Mouse (Mus musculus) liver, adult (tissue): Measurements from ENCODE around the gene Csrnp1.

Experiments used
- GATA4 ChIP-seq: IDR thresholded peaks from 2 replicates; pipeline ENCODE4 v1.6.1; 2014; ENCODE audit warnings: mild to moderate bottlenecking, low read length; ENCODE audit not compliant: insufficient replicate concordance

The Csrnp1 gene

DNA sequence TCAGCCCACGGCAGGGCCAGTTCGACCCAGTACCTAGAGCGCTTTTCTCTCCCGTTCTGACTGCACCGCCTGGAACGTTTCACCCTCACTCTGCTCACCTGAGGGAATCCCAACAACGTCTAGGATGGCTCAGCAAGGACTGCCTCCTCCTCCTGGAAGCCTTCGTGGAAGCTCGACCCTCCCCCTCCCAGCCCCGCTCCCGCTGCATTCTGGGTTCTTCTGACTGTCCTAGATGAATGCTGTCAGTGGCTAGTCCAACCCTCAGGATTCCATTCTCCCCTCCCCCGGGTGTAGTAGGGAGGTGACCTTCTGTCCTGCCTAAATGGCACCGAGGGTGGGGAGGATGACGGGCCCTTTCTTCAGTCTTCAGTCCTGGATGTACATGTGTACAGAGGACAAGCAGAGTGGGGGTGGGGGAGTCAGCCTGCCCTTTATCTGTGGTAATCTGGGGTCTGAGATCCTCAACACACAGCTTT is at the start of gene Csrnp1:
Csrnp1 (minus strand) TSS at position 123 of the 476 bp plus-strand sequence.
- TF ChIP-seq GATA4 = no peak

DNA sequence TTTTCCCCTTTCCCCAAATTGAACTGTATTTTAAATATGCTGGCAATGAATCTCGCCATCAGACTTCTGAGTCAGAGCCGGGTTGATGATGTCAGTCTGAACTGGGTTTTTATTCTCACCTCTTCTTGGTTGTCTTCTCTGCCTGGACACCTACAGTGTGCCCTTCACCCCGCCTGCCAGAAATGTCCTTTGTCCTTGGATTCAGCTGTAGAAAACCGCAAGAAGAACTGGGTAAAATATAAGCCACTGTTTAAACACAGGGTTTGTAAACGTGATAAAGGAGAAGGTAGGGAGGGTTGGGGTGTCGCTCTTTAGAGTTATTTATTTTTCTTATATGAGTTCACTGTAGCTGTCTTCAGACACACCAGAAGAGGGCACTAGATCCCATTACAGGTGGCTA is 48.3 kb upstream of the Csrnp1 start:
- no peak for TF ChIP-seq GATA4

DNA sequence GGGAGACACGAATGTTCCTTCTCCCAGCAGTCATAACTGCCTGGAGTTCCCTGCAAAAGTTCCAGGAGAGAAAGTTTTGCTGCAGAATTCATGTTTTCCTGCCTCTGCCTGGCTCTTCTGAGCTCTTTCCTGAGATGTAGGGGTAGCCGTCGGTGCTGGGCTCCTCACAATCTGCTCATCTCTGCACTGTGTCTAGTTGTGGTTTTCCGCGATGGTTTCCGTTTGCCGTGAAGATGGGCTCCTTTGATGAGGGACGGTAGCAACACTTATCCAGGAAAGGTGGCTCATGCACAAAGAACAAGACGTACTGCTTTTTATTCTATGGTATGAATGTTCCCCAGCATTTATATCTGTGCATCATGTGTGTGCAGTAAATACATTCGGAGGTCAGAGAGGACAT is 46.0 kb upstream of the Csrnp1 start:
- TF ChIP-seq GATA4 = no peak

DNA sequence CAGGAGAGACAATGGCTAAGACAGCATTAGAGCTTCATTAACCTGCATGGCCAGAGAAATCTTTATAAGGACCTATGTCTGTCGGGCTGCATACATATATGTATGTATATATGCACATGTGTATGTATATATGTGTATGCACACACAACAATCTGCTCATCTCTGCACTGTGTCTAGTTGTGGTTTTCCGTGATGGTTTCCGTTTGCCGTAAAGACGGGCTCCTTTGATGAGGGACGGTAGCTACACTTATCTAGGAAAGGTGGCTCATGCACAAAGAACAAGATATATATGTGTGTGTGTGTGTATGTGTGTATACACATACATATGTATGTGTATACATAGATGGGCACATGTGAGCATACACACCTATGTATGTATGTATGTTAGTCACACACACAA is 45.4 kb upstream of the Csrnp1 start:
- no peak for TF ChIP-seq GATA4

DNA sequence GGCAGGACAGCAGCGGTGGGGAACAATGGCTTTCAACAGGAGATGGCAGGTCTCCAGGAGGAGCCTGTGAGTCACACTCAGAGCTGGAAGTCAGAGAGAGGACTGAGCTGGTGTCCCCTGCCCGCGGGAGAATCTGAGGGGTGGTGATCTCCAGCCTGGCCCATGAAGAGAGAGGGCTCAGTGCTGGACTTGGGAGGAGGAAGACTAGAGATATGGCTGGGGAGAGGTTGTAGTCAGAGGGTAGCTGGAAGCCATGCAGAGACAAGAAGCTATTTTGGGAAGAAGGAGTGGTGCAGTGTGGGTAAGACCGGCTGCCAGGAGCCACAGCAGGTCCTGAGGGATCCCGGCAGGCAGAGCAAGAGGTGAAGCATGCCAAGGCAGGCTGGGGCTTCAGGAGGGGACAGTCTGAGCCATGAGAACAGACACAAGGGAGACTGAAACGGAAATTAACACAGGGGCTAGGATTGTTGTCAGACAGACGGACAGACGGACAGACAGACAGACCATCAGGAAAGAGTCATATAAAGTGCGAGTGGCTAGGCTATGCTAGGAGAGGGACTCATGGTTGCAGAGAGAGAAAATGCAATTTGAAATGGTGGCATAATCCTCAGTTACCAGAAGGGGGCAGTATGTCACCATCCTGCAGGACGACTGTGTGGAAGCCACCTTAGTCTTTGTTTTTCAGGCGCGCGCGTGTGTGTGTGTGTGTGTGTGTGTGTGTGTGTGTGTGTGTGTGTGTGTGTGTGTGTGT is 43.1 kb upstream of the Csrnp1 start:
- no peak for TF ChIP-seq GATA4

DNA sequence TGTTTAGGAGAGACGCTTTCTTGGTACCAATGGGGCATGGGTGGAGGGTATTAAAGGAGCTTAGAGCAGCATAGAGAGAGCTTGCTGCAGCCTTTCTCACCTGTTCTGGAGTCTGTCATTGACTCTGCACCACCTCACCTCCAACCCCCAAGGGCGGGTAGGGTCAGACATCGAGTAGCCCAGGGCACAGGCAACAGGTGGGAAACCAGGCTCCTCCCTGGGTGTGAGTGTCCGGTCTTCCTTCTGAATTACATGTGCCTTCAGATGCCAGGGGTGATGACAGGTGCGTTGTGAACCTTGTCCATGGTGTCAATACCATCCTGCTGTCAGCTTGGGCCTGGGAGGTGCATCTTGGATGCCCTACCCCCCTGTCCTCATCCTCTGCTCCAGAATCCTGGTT is 40.2 kb upstream of the Csrnp1 start:
- no peak for TF ChIP-seq GATA4

DNA sequence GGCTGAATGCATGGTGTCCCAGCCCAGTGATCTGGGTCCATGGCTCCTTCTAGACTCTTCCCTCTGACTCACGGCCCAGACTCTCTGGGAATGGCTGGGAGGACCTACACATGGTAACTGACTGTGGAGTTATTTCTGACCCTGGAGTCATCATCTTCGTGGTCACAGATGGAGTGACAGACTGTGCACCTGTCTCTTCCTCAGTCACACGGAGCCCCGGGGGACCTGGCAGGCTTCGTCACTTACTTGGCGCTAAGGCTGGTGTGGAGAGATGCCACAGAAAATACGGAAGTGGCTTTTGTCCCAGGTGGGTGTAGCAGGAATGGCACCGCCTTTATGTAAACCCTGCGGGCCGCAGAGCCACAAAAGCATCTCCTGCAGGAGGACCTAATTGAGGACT is 39.7 kb upstream of the Csrnp1 start:
- TF ChIP-seq GATA4 = no peak

DNA sequence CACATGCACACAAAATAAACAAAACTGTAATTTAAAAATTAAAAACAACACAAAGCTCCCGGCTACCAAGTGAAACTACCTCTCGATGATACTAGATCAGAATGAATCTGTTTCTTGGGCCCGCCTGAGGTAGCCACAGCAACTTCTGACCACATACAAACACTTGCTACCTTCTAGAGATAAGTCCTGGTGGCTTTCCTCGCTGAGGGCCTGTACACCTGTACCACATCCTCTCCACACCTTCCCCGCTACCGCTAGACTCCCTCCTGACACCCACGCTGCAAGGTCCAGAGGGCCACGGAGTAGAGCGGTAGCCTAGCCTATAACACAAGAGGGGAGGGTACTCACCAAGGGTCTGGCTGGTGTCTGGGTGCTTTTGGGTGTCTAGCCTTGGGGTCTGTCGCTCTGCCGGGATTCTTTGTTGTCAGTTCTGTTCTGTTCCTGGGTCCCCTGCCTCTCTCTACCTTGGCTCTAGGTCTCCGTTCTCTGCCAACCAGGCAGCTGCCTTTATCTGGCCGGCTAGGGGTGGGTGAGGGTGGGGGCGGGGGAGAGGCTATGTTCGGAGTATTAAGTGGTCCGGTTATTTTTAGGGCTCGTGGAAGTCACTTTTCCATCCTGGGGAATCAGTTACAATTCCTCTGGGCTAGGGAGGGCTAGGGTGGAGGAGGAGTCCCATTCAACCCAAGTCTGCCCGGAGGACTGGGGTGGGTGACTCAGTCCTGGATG is 38.8 kb upstream of the Csrnp1 start, which contains the start of gene Xirp1:
Xirp1 (minus strand) TSS at position 513 of the 726 bp plus-strand sequence.
- no peak for TF ChIP-seq GATA4

DNA sequence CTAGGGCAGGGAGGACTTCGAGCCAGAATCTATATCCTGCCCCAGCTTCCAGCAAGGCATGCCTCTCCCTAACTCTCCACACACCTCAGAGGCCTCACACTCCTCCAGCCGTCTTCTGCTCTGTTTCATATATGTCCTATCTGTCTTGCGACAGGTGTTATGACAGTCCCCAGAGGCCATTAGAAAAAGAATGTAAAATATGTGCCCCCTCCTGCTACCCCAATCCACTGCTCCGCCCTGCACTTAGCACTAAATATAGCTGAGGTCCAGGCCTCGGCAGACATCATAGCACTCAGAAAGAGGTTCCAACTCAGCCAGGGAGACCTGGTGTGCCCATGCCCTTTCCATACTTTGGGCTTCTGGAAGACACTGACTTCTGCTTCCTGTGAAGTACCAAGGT is 36.7 kb upstream of the Csrnp1 start:
- TF ChIP-seq GATA4 = no peak

DNA sequence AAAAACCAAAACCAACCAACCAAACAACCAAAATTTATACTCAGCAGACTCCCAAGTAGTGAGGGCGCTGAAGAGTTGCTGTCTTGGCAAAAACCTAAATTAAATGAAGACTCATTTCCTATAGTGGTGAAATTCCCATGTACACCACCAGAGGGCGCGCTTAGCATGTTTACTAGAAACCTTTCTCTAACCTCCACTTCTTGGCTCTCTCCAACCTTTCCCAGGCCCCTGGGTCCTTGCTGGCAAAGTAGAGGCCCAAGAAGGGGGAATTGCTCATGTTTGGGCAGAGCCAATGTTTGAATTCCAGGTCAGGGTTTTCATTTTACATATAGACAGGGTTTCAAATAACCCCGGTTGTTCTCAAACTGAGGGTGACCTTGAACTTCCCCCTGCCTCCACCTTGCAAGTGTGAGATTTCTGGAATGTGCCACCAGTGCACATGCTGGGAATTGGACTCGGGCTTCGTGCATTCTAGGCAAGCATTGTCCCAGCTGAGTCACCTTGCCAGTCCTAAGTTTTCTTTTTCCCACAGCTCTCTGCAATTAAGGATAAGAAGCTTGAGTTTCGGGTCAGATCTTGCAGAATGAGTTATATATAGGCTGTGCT is 35.9 kb upstream of the Csrnp1 start:
- no peak for TF ChIP-seq GATA4

DNA sequence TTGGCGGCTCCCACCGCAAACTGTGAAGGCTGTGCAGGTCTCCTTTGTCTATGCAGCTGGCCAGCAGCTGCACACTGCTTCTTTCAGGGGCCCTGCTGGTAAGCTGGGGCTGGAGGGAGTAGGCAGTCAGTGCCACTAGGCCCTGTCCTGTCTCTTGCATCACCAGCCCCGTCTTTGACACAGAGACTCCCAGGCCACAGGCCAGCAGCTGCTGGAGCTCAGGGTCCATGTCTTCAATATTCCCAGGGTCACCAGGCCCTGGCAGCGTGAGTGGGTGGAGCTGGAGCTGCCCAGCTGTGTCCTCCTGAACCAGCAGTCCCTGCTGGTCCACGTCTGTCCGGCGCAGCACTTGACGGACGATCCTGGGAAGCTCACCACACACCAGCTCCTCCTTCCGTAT is 32.5 kb upstream of the Csrnp1 start:
- TF ChIP-seq GATA4 = no peak

DNA sequence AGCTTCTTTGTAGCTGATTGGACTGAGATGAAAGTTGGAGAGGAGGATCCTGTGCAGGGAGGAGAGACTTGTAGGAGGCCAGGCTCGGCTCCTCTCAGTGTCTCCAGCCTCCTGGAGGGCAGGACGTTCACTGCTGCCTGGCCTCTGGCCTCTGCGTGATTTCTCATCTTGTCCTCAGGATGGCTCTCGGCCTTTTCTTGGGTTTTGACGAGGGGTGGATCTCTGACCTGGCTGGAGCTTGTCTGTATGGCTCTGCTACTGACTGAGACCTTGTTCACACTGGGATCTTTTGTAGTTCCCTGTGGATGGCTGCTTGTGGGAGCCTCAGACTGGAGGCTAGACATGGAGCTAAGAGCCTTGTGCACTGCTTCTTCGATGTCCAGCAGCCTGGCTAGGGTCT is 30.4 kb upstream of the Csrnp1 start:
- no peak for TF ChIP-seq GATA4

DNA sequence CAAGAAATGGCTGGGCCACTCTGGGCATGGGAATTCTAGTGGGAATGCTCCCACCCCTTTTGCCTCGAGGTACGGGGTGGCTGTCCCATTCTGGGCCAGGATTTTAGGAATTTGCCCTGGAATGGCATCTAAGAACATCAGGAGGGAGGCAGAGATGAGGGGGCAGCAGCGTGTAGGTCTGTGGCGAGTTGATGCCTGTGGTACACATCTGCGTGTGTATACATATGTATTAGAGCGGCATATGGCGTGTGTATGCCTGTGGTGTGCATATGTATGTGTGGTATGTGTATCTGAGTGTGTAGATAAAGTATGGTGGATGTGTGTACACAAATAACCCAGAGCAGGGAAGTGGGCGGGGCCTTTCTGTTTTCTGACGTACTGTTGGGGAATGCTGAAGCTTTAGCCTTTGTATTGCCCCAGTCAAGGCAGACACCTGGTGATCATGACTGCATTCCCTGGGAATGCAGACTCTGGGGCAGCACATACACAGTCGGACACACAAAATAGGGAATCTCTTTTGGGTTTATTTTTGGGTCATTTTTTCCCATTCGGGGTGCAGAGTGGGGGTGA is 28.9 kb upstream of the Csrnp1 start:
- TF ChIP-seq GATA4 = no peak

DNA sequence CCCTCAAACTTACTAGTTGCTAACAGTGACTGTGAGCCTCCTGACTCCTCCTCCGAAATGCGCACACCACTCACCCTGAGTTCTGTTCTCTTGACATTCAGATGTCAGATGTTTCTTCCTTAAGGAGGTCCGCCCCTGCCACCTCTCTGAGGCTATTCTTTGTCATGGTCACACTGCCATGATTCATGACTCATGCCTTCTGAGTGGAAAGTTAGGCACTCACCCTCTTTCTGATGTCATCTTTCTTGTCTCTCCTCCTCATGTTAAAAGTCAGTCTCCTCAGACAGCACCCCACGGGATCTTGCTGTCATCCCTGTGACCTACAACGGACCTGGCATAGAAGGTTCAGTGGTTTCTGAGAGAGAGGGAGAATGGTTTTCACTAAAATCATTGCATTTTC is 28.3 kb upstream of the Csrnp1 start:
- TF ChIP-seq GATA4 = no peak

DNA sequence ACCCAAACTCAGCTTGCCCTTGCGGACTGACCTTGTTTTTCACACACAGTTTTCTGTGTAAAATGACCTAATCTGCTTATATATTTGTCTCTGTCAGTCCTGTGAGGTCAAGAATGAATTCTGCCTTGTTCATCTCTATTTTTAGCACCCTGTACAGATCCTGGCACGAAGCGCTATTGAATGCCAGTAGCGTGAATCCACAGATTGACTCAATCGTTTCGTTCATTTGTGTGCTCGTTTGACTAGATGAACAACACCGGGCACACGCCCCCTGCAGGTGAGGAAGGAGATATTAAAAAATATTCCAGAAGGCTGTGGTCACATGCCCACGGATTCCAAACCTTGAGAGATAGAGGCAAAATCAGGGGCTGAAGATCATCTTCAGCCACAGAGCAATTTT is 27.1 kb upstream of the Csrnp1 start:
- TF ChIP-seq GATA4 = no peak
